Mouse (Mus musculus) CD4-positive, CD25-positive, alpha-beta regulatory T cell, adult 4 months (primary cell): ENCODE measurements around the gene Dcun1d4. TPM values are rescaled to one million over a fixed set of nuclear protein-coding genes. Genes with fewer than 3 reads are reported as not detected.
"Not testable (repeated sequence)": the region's sequence is repeated elsewhere in the genome, so short reads cannot be mapped to it uniquely, and the experiment has no call there.

Experiments
- ATAC-seq: one replicate; pipeline ENCODE4 v1.8.0; 2017
- polyA plus RNA-seq, 2 experiments: library from polyadenylated mRNA; unstranded; fragments of 100-300 nt; shearing (Covaris generic); gene quantifications; one replicate each; pipeline ENCODE4 v1.2.1; 2017

Gene Dcun1d4
- polyA plus RNA-seq, 2 experiments from 2014 or later, result 14.7 to 15.1 TPM

- ATAC-seq, result no peak
These were observed 68.0 kb downstream of the Dcun1d4 start for GRCm38 (mm10) chr5:73548838-73549237.

GRCm38 (mm10) chr5:73551836-73552235 is 71.0 kb downstream of the Dcun1d4 start:
- no peak for ATAC-seq

DNA sequence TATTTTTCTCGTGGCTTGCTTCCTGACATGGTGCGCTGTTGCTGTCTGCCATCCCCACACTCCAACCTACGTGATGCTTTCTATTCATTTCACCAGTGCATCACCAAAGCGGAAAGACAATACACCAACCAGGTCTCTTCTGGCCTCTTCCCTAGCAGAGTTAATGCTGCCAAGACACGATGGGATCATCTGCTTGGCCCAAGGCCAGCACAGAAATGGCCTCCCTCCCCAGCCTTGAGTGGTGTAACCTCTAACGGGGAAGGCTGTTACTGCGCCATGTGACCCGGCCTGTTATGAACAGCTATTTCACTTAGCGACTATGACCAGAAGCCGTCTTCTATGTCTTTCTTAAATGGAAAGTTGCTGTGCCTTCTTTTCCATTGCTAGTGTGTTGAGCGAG is 73.1 kb downstream of the Dcun1d4 start:
- no peak for ATAC-seq

GRCm38 (mm10) chr5:73555096-73555852 is 74.5 kb downstream of the Dcun1d4 start:
- ATAC-seq, result no peak

- ATAC-seq, result peak; percentile 97
These were observed 76.1 kb downstream of the Dcun1d4 start for GRCm38 (mm10) chr5:73556733-73557425.

GRCm38 (mm10) chr5:73558756-73559155 is 78.0 kb downstream of the Dcun1d4 start:
- ATAC-seq, result no peak

DNA sequence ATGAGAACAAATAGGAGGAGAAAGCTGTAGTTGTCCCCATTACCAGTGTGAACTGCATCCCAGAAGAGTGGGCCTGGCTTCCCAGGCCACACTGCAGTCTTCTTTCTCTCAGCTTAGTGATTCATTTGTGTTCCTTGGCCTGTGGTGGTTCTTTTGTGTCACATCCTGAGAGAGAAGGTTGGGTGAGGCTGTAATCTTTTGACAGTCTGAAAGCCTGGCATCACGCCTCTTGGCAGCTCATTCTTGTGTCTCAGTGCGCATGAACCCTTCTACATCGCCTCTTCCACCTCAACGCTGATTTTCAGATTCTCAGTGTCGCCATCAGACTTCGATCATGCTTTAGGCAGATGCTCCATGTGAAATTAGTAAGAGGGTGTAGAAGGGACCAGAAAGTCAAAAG is 83.2 kb downstream of the Dcun1d4 start:
- ATAC-seq, result no peak

GRCm38 (mm10) chr5:73566119-73566518 is 85.3 kb downstream of the Dcun1d4 start:
- no peak for ATAC-seq

- no peak for ATAC-seq
These were observed 86.1 kb downstream of the Dcun1d4 start for GRCm38 (mm10) chr5:73566892-73567291.

DNA sequence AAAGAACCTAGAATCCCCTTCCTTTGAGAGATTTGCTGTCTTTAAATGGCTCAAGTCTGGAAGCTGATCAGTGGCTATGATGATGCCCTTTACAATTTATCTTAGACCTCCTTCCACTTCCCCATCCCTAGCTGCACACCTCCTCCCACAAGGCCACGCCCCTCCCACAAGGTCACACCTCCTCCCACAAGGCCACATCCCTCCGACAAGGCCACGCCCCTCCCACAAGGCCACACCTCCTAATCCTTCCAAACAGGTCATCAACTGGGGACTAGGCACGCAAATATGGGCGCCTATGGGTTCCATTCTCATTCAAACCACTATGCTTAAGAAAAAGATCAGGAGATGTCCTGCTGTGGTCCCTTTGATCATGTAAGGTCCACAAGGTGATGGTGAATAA is 88.4 kb downstream of the Dcun1d4 start:
- no peak for ATAC-seq

DNA sequence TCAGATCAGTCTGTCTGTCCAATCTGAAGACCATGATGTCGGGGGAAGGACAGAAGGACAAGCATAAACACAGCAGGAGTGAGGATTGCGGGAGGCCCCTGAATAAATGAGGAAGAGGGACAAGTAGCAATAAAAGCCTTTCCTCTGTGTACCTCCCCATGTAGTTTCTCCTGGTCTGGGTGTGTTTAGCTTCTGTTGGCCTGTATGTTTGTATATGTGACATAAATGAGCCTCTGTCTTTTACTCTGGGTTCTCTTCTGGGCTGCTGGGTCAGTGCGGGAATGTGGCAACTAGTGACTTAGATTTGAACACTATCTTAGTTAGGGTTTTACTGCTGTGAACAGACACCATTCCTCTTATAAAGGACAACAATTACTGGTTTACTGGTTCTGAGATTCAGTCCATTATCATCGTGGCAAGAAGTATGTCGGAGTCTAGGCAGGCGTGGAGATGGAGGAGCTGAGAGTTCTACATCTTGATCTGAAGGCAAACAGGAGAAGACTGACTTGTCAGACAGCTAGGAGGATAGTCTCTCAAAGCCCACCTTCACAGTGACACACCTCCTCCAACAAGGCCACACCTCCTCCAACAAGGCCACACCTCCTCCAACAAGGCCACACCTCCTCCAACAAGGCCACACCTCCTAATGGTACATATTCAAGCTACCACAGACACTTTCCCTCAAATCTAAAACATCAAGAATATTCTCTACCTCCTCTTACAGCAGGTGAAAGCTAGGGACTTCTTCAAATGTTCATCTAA is 90.8 kb downstream of the Dcun1d4 start:
- ATAC-seq, result no peak

- ATAC-seq, result no peak
These were observed 92.0 kb downstream of the Dcun1d4 start for GRCm38 (mm10) chr5:73572846-73573245.

DNA sequence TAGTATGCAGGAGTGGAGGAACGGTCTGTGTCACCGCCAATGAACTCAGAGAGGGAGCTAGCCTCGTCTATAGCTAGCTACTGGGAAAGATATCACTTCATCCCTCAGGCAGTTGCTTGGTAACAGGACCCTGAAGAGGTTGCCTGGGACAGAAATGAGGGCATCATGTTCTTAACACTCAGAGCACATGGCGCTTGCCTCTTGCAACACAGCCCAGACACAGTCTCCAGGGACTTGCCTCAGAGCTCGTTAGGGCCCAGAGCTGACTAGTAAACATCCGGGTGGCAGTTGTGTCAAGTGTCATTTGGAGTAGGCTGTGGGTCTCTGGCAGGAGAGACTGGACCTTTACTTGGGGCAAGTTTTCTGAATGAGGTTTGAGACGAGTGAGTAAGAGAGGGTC is 93.0 kb downstream of the Dcun1d4 start:
- no peak for ATAC-seq

DNA sequence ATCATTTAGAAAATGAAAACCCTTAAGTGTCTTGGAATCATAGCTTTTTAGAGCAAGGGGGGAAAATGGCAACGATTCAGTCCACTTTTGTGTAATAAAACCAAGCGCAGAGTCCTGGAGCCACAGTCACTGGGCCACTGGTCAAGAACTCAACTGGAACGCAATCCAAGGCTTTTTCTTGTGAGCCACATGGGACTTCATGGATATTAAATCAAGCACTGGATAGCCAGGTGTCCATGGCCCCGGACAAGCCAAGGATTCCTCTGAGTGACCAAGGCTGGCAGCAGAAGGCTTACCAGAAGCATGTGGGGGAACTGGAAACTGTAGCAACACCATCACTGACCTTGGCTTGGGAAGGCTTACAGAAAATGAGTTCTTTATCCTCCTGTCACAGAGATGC is 93.8 kb downstream of the Dcun1d4 start:
- ATAC-seq, result no peak

DNA sequence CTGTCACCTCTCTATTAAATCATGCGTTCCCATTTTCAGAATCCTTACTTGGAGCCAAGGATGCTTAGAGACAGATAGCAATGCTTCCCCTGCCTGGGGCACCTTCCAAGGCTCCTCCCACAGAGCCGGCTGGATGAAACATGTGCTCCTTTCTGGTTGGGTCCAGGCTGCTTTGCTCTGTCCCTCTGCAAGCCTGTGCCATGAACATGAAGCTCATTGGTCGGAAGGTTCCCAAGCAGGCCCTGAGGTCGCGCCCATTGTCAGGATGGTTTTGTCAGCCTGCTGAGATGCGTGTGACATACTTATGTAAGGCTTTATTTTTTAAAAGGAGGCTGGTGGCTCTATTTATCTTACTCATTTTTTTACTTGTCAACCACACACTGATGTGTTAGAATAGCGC is 95.9 kb downstream of the Dcun1d4 start:
- ATAC-seq, result no peak

- no peak for ATAC-seq
These were observed 97.3 kb downstream of the Dcun1d4 start for GRCm38 (mm10) chr5:73578131-73578530.

DNA sequence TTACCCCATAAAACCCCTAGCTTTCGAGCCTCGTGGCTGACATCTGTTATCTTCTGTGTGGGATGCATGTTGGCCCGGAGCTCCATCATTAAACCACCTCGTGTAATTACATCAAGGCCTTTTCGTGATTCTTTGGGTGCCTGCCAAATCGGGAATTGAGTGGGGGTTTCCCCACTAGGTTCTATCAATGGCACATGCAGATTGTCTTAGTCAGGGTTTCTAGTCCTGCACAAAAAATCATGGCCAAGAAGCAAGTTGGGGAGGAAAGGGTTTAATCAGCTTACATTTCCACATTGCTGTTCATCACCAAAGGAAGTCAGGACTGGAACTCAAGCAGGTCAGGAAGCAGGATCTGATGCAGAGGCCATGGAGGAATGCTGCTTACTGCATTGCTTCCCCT is 103.2 kb downstream of the Dcun1d4 start:
- ATAC-seq, result not testable (repeated sequence)

DNA sequence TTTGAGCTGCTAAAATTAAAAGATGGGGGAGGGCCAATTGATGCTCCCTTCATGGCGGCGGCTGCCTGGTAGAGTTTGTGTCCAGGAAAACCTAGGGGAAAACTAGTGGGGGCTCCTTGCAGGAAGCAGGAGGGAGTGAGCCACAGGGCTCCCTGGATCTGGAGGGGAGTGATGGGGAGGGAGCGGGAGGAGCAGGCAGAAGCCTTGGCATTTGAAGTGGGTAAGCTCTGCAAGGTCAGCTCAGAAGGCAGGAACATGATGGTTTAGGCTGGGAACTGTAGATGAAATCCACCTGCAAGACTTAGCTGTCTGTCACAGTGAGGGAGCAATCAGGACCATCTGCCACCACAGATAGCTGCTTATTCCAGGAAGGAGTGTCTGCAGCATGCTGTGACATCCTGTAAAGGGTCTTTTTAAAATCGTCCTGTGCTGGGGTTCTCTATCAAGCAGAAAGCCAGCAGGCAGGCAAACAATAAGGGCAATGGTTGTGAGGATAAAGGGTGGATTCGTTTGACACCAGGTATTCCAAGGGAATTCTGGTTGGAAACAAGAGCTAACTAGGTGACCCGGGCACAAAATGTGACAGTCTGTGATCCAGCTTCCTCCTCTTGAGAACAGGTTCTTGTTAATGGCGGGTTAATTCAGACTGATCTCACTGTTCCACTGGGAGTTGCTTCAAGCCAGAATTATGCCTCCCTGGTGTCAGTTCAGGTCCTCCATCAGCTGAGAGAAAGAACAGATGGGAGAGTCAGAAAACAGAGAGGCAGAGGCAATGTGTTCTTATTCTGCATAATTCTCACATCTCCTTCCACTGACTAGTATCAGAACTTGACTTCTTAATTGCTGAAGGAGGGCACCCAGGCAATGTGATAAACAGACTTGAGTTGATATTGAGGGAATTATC is 104.7 kb downstream of the Dcun1d4 start:
- no peak for ATAC-seq

DNA sequence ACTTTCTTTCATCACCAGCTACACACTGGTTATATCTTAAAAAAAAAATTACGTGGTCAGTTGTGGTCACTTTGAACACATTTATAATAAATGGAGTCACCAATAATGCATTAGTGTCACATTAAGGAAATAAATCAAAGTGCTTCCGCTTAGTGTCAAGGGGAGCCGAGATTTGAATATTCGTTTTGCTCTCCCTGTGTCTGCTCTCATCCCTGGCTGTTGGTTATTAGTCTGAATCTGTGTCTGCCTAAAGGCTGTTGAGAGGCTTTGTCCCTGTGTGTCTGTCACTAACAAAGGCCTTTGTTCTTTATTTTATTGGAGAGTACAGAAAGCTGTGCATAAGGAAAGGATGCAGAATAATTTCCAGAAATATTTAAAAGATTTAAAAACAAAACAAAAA is 105.8 kb downstream of the Dcun1d4 start:
- no peak for ATAC-seq

DNA sequence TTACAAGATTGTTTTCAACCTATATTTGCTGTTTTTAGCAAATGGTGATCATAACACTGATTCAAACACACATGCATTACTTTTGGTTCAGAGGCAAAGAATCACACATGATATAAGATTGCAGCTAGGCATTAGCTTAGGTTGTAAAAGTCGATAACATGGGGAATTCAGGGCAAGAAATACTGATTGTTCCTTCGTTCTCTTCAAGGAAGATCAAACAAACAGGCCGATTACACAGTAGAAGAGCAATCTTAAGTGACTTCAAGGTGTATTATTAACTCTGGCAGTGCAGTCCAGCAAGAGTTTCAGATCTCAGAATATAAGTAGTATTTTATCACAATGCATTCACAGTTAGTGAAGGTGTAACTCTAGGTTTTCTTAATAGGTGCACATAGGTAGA is 106.3 kb downstream of the Dcun1d4 start:
- ATAC-seq, result no peak

DNA sequence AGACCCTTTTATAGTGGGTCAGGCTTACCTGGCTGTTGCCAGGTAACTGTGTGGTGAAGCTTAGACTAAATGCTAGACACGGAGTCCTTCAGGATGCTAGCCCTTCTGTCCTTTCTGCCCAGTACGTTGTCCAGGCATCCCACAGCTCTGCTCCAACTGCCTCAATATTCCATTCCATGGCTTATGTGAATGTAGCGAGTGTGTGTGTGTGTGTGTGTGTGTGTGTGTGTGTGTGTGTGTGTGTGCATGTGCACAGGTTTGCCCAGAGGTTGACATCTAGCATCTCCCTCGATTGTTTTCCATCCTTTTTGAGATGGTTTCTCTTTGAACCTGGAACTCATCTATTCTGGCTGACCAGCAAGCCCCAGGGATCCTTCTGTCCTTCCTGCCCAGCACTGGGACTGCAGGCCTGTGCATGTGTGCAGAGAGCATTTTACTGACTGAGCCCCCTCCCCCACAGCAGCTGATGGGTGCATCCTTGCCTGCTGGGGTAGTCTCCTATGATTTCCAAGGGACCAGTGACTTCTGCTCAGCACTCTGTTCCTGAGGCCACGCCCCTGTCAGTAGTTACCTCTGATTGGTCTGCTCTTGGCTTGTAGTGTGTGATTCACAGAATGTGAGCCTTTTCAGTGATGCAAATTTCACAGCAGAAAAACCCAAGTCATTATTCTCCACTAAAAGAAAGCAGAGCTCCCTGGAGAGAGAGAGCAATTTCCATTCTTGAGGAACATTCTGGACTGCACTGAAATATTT is 118.3 kb downstream of the Dcun1d4 start:
- no peak for ATAC-seq

DNA sequence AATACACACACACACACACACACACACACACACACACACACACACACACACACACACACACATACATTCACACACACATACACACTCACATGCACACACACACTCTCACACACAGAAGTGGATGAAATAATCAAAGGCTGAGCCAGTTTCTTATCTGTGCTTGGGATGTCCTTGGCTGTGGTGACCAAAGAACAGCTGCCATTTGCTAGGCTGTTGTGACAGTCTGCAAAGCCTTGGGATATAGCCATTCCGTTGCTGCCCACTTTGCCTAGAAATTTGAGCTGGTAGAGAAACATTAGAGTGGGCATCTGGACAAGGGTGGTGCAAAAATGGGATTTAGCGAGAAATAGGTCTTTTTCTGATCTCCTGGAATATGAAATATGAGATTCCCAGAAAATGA is 119.2 kb downstream of the Dcun1d4 start:
- no peak for ATAC-seq
